Comparison of ENCODE assay signal across 27 mouse cellular contexts in genomic region chr1:135379048-135379447, GRCm38 (mm10). TPM values are rescaled to one million over a fixed set of nuclear protein-coding genes. Genes with fewer than 3 reads are reported as not detected.
DNase-seq lines count a peak whose midpoint lies in the region; ATAC-seq and TF ChIP-seq lines count a peak whose summit lies in the region.
"Had no signal": no experiment of that assay in that cellular context is flagged by ENCODE, and none has a peak within 500 bp of the region (broad histone marks: within the 10 kb centered on the region; RNA-seq: fewer than 3 reads in every experiment).

No protein-coding gene starts in this region.

- H3K9me3 ChIP-seq in heart, embryonic 14.5 days (ENCODE audit: control insufficient read depth, low read length) = no peaks in the 10 kb centered on the region
- no peaks in the 10 kb centered on the region for H3K9me3 ChIP-seq in heart, embryonic 12.5 days (replicated peaks)
- H3K9me3 ChIP-seq: embryonic facial prominence, embryonic 12.5 days; liver, embryonic 12.5 days; neural tube, embryonic 12.5 days had no signal

- intact Hi-C loops in gastrocnemius, adult 2 months (cut with DNase I) = no loop called here
- intact Hi-C loops in left cerebral cortex, adult 2 months (cut with DNase I) = no loop called here

- no peak overlapping the region; the same call in 1 of the 2 replicates for H3K9ac ChIP-seq in heart, embryonic 14.5 days (ENCODE audit: low read length)
- H3K9ac ChIP-seq in heart, embryonic 12.5 days = no peak overlapping the region
- H3K9ac ChIP-seq: embryonic facial prominence, embryonic 12.5 days; hindbrain, embryonic 14.5 days; liver, embryonic 12.5 days; liver, postnatal 0 days; neural tube, embryonic 12.5 days had no signal

- H3K27ac ChIP-seq in gastrocnemius, adult 2 months = peak overlapping the region; percentile 93
- peak overlapping the region in 1 of 2 experiments; percentile 80; a peak in 2 of 4 replicates for H3K27ac ChIP-seq in heart, embryonic 14.5 days (replicated peaks in 1 of 2; ENCODE audit: control insufficient read depth in 1 of 2, insufficient read depth in 1 of 2, low read depth in 2 of 2, low read length in 2 of 2)
- H3K27ac ChIP-seq in heart, embryonic 12.5 days (ENCODE audit: poor library complexity, severe bottlenecking) = no peak overlapping the region
- peak overlapping the region; percentile 78 for H3K27ac ChIP-seq in left cerebral cortex, adult 2 months
- H3K27ac ChIP-seq: embryonic facial prominence, embryonic 12.5 days; hindbrain, embryonic 14.5 days; liver, embryonic 12.5 days; neural tube, embryonic 12.5 days had no signal

- no peak overlapping the region for H3K4me3 ChIP-seq in gastrocnemius, adult 2 months
- H3K4me3 ChIP-seq in heart, embryonic 14.5 days (ENCODE audit: control insufficient read depth in 1 of 2, insufficient read depth in 1 of 2, low read depth in 1 of 2, low read length in 2 of 2) = no peak overlapping the region
- H3K4me3 ChIP-seq in heart, embryonic 12.5 days = no peak overlapping the region
- no peak overlapping the region for H3K4me3 ChIP-seq in left cerebral cortex, adult 2 months
- H3K4me3 ChIP-seq: embryonic facial prominence, embryonic 12.5 days; liver, embryonic 12.5 days; neural tube, embryonic 12.5 days had no signal

- peaks cover 29 to 34% of the 10 kb centered on the region in 2 experiments for H3K4me1 ChIP-seq in heart, embryonic 14.5 days (ENCODE audit: control insufficient read depth in 2 of 2, insufficient read depth in 2 of 2, low read length in 2 of 2)
- peaks cover 46% of the 10 kb centered on the region for H3K4me1 ChIP-seq in heart, embryonic 12.5 days (replicated peaks)

- no peaks in the 10 kb centered on the region for H3K27me3 ChIP-seq in heart, embryonic 14.5 days (ENCODE audit: control insufficient read depth, insufficient read depth, low read length)
- no peaks in the 10 kb centered on the region for H3K27me3 ChIP-seq in heart, embryonic 12.5 days (replicated peaks)
- H3K27me3 ChIP-seq: embryonic facial prominence, embryonic 12.5 days; neural tube, embryonic 12.5 days; Patski had no signal

- WGBS in heart, embryonic 14.5 days = 40% methylated on average over 2 of the region's 2 CpGs
- WGBS in heart, embryonic 12.5 days = 48% methylated on average over 2 of the region's 2 CpGs

- H3K36me3 ChIP-seq in heart, embryonic 14.5 days (ENCODE audit: control insufficient read depth, insufficient read depth, low read length) = peaks cover 19% of the 10 kb centered on the region
- H3K36me3 ChIP-seq in heart, embryonic 12.5 days = peaks cover 21% of the 10 kb centered on the region

- no peak for TF ChIP-seq CTCF in gastrocnemius, adult 2 months (IDR thresholded peaks at IDR 0.05)
- TF ChIP-seq CTCF in left cerebral cortex, adult 2 months (IDR thresholded peaks at IDR 0.05) = no peak

- peak; percentile 32 for DNase-seq in gastrocnemius, adult 2 months
- no peak for DNase-seq in gastrocnemius, postnatal 10 days
- no peak for DNase-seq in left cerebral cortex, adult 2 months (ENCODE audit: extremely low spot score in 1 of 2, low spot score in 2 of 2)
- DNase-seq in left cerebral cortex, adult 11 months (ENCODE audit: low spot score) = no peak
- no peak for DNase-seq in right cerebral cortex, postnatal 25 days
- DNase-seq: adrenal gland, postnatal 14 days; cerebellum, adult 11 months; cerebellum, postnatal 36 days; embryo, embryonic 11 days; kidney, adult 9 months; kidney, postnatal 10 days; left cerebral cortex, postnatal 4 days; liver, postnatal 0 days had no signal

- ATAC-seq in heart, embryonic 14.5 days (ENCODE audit: insufficient number of reproducible peaks, insufficient read depth, low FRiP score, low read depth) = no peak
- ATAC-seq in heart, embryonic 12.5 days (ENCODE audit: insufficient number of reproducible peaks, low FRiP score) = no peak
- ATAC-seq: forebrain, embryonic 14.5 days; intestine, postnatal 0 days; liver, embryonic 12.5 days; liver, postnatal 0 days; midbrain, embryonic 16.5 days; Patski had no signal

- peak overlapping the region; percentile 37 for H3K4me2 ChIP-seq in heart, embryonic 14.5 days (ENCODE audit: low read length)
- H3K4me2 ChIP-seq in heart, embryonic 12.5 days = no peak overlapping the region
- H3K4me2 ChIP-seq: embryonic facial prominence, embryonic 12.5 days; hindbrain, embryonic 14.5 days; liver, embryonic 12.5 days; midbrain, embryonic 11.5 days; neural tube, embryonic 12.5 days had no signal

RNA-seq across cellular contexts. Expression of gene Shisa4, which starts 4.0 kb away (rescaled TPM):
- 100 to 1,000 TPM; 139 to 152 TPM for total RNA-seq in gastrocnemius, adult 2 months (2021)
- total RNA-seq in gastrocnemius, postnatal 10 days (2021) = 100 to 1,000 TPM; 261 to 295 TPM
- 16.7 and 22.5 TPM in 2 replicates for polyA plus RNA-seq in heart, embryonic 14.5 days (2014; fragmentation: Nextera tagmentation; extraction: Ambion mirVana)
- 32.4 and 33.3 TPM in 2 replicates for polyA plus RNA-seq in heart, embryonic 12.5 days (2016; fragmentation: Nextera tagmentation; extraction: Ambion mirVana)
- 100 to 1,000 TPM; 172 to 174 TPM for total RNA-seq in left cerebral cortex, adult 2 months (2021)
- total RNA-seq: hematopoietic stem cell, adult 5-6 weeks; megakaryocyte, adult 5-6 weeks; MEL had no signal

RNA-seq across cellular contexts. Expression of gene Ipo9, which starts 51.3 kb away (rescaled TPM):
- 10 to 100 TPM; 24.0 to 27.8 TPM for total RNA-seq in gastrocnemius, adult 2 months (2021)
- 10 to 100 TPM; 50.9 to 61.4 TPM for total RNA-seq in gastrocnemius, postnatal 10 days (2021)
- polyA plus RNA-seq in heart, embryonic 14.5 days (2014; fragmentation: Nextera tagmentation; extraction: Ambion mirVana) = 80.6 and 82.1 TPM in 2 replicates
- polyA plus RNA-seq in heart, embryonic 12.5 days (2016; fragmentation: Nextera tagmentation; extraction: Ambion mirVana) = 106 and 107 TPM in 2 replicates
- total RNA-seq in left cerebral cortex, adult 2 months (2021) = 100 to 1,000 TPM; 183 to 186 TPM

RNA-seq across cellular contexts. Expression of gene Lmod1, which starts 54.4 kb away (rescaled TPM):
- total RNA-seq in gastrocnemius, adult 2 months (2021) = 1 to 10 TPM; 4.5 to 5.3 TPM
- total RNA-seq in gastrocnemius, postnatal 10 days (2021) = 1 to 10 TPM; 2.5 to 3.7 TPM
- 0.51 and 1.2 TPM in 2 replicates for polyA plus RNA-seq in heart, embryonic 14.5 days (2014; fragmentation: Nextera tagmentation; extraction: Ambion mirVana)
- 1.3 and 1.5 TPM in 2 replicates for polyA plus RNA-seq in heart, embryonic 12.5 days (2016; fragmentation: Nextera tagmentation; extraction: Ambion mirVana)
- 1 to 10 TPM; 1.0 to 1.1 TPM for total RNA-seq in left cerebral cortex, adult 2 months (2021)
- total RNA-seq: hematopoietic stem cell, adult 5-6 weeks; megakaryocyte, adult 5-6 weeks; MEL had no signal
